Mouse (Mus musculus): ENCODE measurements around the gene Clic3. TPM values are rescaled to one million over a fixed set of nuclear protein-coding genes. Genes with fewer than 3 reads are reported as not detected.

Gene Clic3
- polyA plus RNA-seq (2015; fragmentation: Illumina TruSeq; extraction: RNeasy Lipid Tissue Mini Kit (QIAGEN cat#74804); ENCODE audit: low read depth, low replicate concordance): not detected

DNA sequence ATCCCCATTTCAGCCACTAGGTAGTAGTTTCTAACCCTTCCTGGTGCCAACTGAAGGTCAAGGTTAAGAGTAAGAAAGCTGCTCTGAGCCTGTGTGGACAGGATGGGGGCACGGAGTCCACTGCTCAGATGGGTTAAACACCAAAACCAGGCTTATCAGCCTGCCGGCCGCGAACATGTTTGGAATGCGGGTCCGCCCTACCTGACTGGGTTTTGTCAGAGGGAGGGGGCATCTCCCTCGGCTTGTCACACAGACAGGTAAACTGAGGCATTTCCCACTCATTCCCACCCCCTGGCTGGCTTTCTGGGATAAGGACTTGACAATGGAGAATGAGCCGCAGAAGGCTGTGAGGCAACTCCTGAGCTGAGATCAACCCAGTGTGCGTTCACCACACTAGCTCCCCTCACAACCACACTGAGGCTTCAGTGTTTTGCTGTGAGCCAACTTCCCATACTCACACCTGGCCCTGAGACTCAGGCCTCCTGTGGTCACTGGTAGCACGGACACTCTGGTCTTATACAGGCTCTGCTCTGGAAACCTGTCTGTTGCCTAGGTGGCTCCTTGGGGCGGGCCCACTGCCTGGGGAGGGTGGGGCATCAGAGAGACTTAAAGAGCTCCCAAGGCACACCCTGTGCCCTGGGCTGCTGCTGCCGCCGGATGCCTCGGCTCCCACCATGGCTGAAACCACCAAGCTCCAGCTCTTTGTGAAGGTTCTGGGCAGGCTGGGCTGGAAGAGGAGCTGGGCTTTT lies at the start of gene Clic3:
Gene Clic3 (plus strand): TSS at position 634 of the 749 bp plus-strand sequence.

DNA sequence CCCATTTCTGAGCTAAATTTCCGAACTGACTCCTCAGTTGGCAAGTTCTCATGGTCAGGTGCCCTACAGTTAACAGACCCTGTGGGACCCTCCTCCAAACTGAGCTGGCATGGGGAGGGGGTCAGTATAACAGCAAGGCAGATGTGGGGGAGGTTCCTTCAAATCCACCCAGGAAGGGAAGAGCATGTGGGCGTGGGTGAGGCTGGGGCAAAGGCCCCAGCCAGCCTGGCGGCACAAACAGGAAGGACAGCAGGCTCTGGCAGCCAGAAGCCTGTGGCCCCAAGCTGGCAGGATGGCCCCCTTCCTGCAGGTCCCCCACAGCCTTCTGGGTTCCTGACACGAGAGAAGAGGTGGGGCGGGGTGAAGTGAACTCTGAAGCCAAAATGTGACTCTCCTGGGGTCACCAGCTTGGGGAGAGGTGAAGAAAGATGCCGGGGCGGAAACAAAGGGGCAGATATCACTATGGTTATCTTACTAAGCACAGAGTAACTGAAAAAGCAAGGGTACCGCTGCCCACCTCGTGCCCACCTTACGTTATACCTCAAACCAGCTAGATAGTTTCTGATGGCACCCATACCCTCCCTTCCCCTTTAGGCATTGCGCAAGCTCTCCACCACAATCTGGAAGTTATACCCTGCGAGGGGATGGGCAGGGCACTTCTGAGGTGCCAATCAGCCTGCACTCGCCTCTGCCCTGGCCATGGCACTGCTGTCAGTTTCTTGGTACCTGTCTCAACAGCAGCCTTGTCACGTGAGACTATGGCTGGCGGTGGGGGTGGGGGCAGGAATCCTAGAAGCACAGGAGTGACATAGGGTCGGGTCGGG lies 33.8 kb upstream of the Clic3 start, which contains the start of gene Fut7:
Gene Fut7 (plus strand): TSS at position 681 of the 824 bp plus-strand sequence.

GRCm38 (mm10) chr2:25428442-25429236 lies 28.0 kb upstream of the Clic3 start, which contains the start of gene Abca2:
Abca2 (plus strand) TSS chr2:25428703.

GRCm38 (mm10) chr2:25460551-25461309 lies 4.1 kb downstream of the Clic3 start, which contains the start of gene Paxx:
Paxx (minus strand) TSS chr2:25461094.

DNA sequence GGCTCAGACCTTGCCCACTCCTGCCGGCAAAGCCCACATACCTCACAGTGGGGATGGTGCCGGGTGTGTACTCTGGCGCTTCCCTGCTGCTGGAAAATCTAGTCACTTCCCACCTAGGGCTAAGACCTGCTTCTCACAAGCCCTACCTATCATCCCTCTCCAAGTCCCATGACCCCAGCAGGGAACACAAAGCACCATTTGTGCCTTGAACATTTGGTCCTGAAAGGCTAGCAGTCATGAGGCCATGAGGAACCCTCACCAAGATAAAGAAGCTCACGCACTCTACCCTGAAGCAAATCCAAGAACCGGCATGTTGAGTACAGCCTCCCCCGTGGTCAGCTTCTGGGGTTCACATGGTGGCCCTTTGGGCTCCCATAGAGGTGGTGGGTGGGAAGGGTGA lies 13.3 kb downstream of the Clic3 start, which contains the start of gene Ptgds:
Gene Ptgds (minus strand): TSS at position 78 of the 400 bp plus-strand sequence.

GRCm38 (mm10) chr2:25493476-25493961 lies 36.9 kb downstream of the Clic3 start, which contains the start of gene Lcn12:
Lcn12 (minus strand) TSS chr2:25493911.

GRCm38 (mm10) chr2:25500576-25501405 lies 44.2 kb downstream of the Clic3 start, which contains the start of gene Fbxw5:
Fbxw5 (plus strand) TSS chr2:25500750.

GRCm38 (mm10) chr2:25501593-25502486 lies 45.2 kb downstream of the Clic3 start, which contains the start of gene C8g:
C8g (minus strand) TSS chr2:25501719.

Other genes with a start within 250 kb of the Clic3 start
- gene Nelfb, start 245.3 kb upstream of the Clic3 start, polyA plus RNA-seq (2015; fragmentation: Illumina TruSeq; extraction: RNeasy Lipid Tissue Mini Kit (QIAGEN cat#74804); ENCODE audit: low read depth, low replicate concordance): 47.7 TPM
- gene Stpg3, start 242.2 kb upstream of the Clic3 start, polyA plus RNA-seq (2015; fragmentation: Illumina TruSeq; extraction: RNeasy Lipid Tissue Mini Kit (QIAGEN cat#74804); ENCODE audit: low read depth, low replicate concordance): not detected
- not detected for gene Fam166a, start 238.1 kb upstream of the Clic3 start, polyA plus RNA-seq (2015; fragmentation: Illumina TruSeq; extraction: RNeasy Lipid Tissue Mini Kit (QIAGEN cat#74804); ENCODE audit: low read depth, low replicate concordance)
- gene Tubb4b, start 232.1 kb upstream of the Clic3 start, polyA plus RNA-seq (2015; fragmentation: Illumina TruSeq; extraction: RNeasy Lipid Tissue Mini Kit (QIAGEN cat#74804); ENCODE audit: low read depth, low replicate concordance): 563 TPM
- not detected for gene Slc34a3, start 222.5 kb upstream of the Clic3 start, polyA plus RNA-seq (2015; fragmentation: Illumina TruSeq; extraction: RNeasy Lipid Tissue Mini Kit (QIAGEN cat#74804); ENCODE audit: low read depth, low replicate concordance)
- gene Rnf224, start 220.1 kb upstream of the Clic3 start, polyA plus RNA-seq (2015; fragmentation: Illumina TruSeq; extraction: RNeasy Lipid Tissue Mini Kit (QIAGEN cat#74804); ENCODE audit: low read depth, low replicate concordance): not detected
- gene Rnf208, start 214.6 kb upstream of the Clic3 start, polyA plus RNA-seq (2015; fragmentation: Illumina TruSeq; extraction: RNeasy Lipid Tissue Mini Kit (QIAGEN cat#74804); ENCODE audit: low read depth, low replicate concordance): 180 TPM
- gene Cysrt1, start 214.4 kb upstream of the Clic3 start, polyA plus RNA-seq (2015; fragmentation: Illumina TruSeq; extraction: RNeasy Lipid Tissue Mini Kit (QIAGEN cat#74804); ENCODE audit: low read depth, low replicate concordance): not detected
- 6.7 TPM for gene AL732309.1, start 210.0 kb upstream of the Clic3 start, polyA plus RNA-seq (2015; fragmentation: Illumina TruSeq; extraction: RNeasy Lipid Tissue Mini Kit (QIAGEN cat#74804); ENCODE audit: low read depth, low replicate concordance)
- gene Tmem203, start 201.4 kb upstream of the Clic3 start, polyA plus RNA-seq (2015; fragmentation: Illumina TruSeq; extraction: RNeasy Lipid Tissue Mini Kit (QIAGEN cat#74804); ENCODE audit: low read depth, low replicate concordance): 19.6 TPM
- 23.4 TPM for gene Tprn, start 194.2 kb upstream of the Clic3 start, polyA plus RNA-seq (2015; fragmentation: Illumina TruSeq; extraction: RNeasy Lipid Tissue Mini Kit (QIAGEN cat#74804); ENCODE audit: low read depth, low replicate concordance)
- gene Ssna1, start 184.4 kb upstream of the Clic3 start, polyA plus RNA-seq (2015; fragmentation: Illumina TruSeq; extraction: RNeasy Lipid Tissue Mini Kit (QIAGEN cat#74804); ENCODE audit: low read depth, low replicate concordance): 92.1 TPM
- 89.9 TPM for gene Anapc2, start 184.4 kb upstream of the Clic3 start, polyA plus RNA-seq (2015; fragmentation: Illumina TruSeq; extraction: RNeasy Lipid Tissue Mini Kit (QIAGEN cat#74804); ENCODE audit: low read depth, low replicate concordance)
- gene Tmem210, start 168.7 kb upstream of the Clic3 start, polyA plus RNA-seq (2015; fragmentation: Illumina TruSeq; extraction: RNeasy Lipid Tissue Mini Kit (QIAGEN cat#74804); ENCODE audit: low read depth, low replicate concordance): not detected
- gene Lrrc26, start 166.9 kb upstream of the Clic3 start, polyA plus RNA-seq (2015; fragmentation: Illumina TruSeq; extraction: RNeasy Lipid Tissue Mini Kit (QIAGEN cat#74804); ENCODE audit: low read depth, low replicate concordance): not detected
- gene Grin1, start 137.7 kb upstream of the Clic3 start, polyA plus RNA-seq (2015; fragmentation: Illumina TruSeq; extraction: RNeasy Lipid Tissue Mini Kit (QIAGEN cat#74804); ENCODE audit: low read depth, low replicate concordance): 267 TPM
- 51.8 TPM for gene Man1b1, start 124.5 kb upstream of the Clic3 start, polyA plus RNA-seq (2015; fragmentation: Illumina TruSeq; extraction: RNeasy Lipid Tissue Mini Kit (QIAGEN cat#74804); ENCODE audit: low read depth, low replicate concordance)
- gene Dpp7, start 100.5 kb upstream of the Clic3 start, polyA plus RNA-seq (2015; fragmentation: Illumina TruSeq; extraction: RNeasy Lipid Tissue Mini Kit (QIAGEN cat#74804); ENCODE audit: low read depth, low replicate concordance): 38.1 TPM
- 27.2 TPM for gene Uap1l1, start 91.2 kb upstream of the Clic3 start, polyA plus RNA-seq (2015; fragmentation: Illumina TruSeq; extraction: RNeasy Lipid Tissue Mini Kit (QIAGEN cat#74804); ENCODE audit: low read depth, low replicate concordance)
- gene Sapcd2, start 84.5 kb upstream of the Clic3 start, polyA plus RNA-seq (2015; fragmentation: Illumina TruSeq; extraction: RNeasy Lipid Tissue Mini Kit (QIAGEN cat#74804); ENCODE audit: low read depth, low replicate concordance): 2.5 TPM
- gene Entpd2, start 61.0 kb upstream of the Clic3 start, polyA plus RNA-seq (2015; fragmentation: Illumina TruSeq; extraction: RNeasy Lipid Tissue Mini Kit (QIAGEN cat#74804); ENCODE audit: low read depth, low replicate concordance): 11.2 TPM
- gene Npdc1, start 57.5 kb upstream of the Clic3 start, polyA plus RNA-seq (2015; fragmentation: Illumina TruSeq; extraction: RNeasy Lipid Tissue Mini Kit (QIAGEN cat#74804); ENCODE audit: low read depth, low replicate concordance): 274 TPM
- 1.1 TPM for gene Fut7, start 33.6 kb upstream of the Clic3 start, polyA plus RNA-seq (2015; fragmentation: Illumina TruSeq; extraction: RNeasy Lipid Tissue Mini Kit (QIAGEN cat#74804); ENCODE audit: low read depth, low replicate concordance)
- gene Abca2, start 28.1 kb upstream of the Clic3 start, polyA plus RNA-seq (2015; fragmentation: Illumina TruSeq; extraction: RNeasy Lipid Tissue Mini Kit (QIAGEN cat#74804); ENCODE audit: low read depth, low replicate concordance): 105 TPM
- gene Paxx, start 4.3 kb downstream of the Clic3 start, polyA plus RNA-seq (2015; fragmentation: Illumina TruSeq; extraction: RNeasy Lipid Tissue Mini Kit (QIAGEN cat#74804); ENCODE audit: low read depth, low replicate concordance): 96.2 TPM
- 2,295 TPM for gene Ptgds, start 13.2 kb downstream of the Clic3 start, polyA plus RNA-seq (2015; fragmentation: Illumina TruSeq; extraction: RNeasy Lipid Tissue Mini Kit (QIAGEN cat#74804); ENCODE audit: low read depth, low replicate concordance)
- gene Lcn12, start 37.1 kb downstream of the Clic3 start, polyA plus RNA-seq (2015; fragmentation: Illumina TruSeq; extraction: RNeasy Lipid Tissue Mini Kit (QIAGEN cat#74804); ENCODE audit: low read depth, low replicate concordance): not detected
- gene Fbxw5, start 43.9 kb downstream of the Clic3 start, polyA plus RNA-seq (2015; fragmentation: Illumina TruSeq; extraction: RNeasy Lipid Tissue Mini Kit (QIAGEN cat#74804); ENCODE audit: low read depth, low replicate concordance): 96.2 TPM
- gene C8g, start 44.9 kb downstream of the Clic3 start, polyA plus RNA-seq (2015; fragmentation: Illumina TruSeq; extraction: RNeasy Lipid Tissue Mini Kit (QIAGEN cat#74804); ENCODE audit: low read depth, low replicate concordance): 1.9 TPM
- gene Traf2, start 90.1 kb downstream of the Clic3 start, polyA plus RNA-seq (2015; fragmentation: Illumina TruSeq; extraction: RNeasy Lipid Tissue Mini Kit (QIAGEN cat#74804); ENCODE audit: low read depth, low replicate concordance): 10.6 TPM
- gene Edf1, start 101.0 kb downstream of the Clic3 start, polyA plus RNA-seq (2015; fragmentation: Illumina TruSeq; extraction: RNeasy Lipid Tissue Mini Kit (QIAGEN cat#74804); ENCODE audit: low read depth, low replicate concordance): 365 TPM
- 0.95 TPM for gene Mamdc4, start 118.0 kb downstream of the Clic3 start, polyA plus RNA-seq (2015; fragmentation: Illumina TruSeq; extraction: RNeasy Lipid Tissue Mini Kit (QIAGEN cat#74804); ENCODE audit: low read depth, low replicate concordance)
- 94.8 TPM for gene Phpt1, start 118.4 kb downstream of the Clic3 start, polyA plus RNA-seq (2015; fragmentation: Illumina TruSeq; extraction: RNeasy Lipid Tissue Mini Kit (QIAGEN cat#74804); ENCODE audit: low read depth, low replicate concordance)
- 44.4 TPM for gene Ajm1, start 124.9 kb downstream of the Clic3 start, polyA plus RNA-seq (2015; fragmentation: Illumina TruSeq; extraction: RNeasy Lipid Tissue Mini Kit (QIAGEN cat#74804); ENCODE audit: low read depth, low replicate concordance)
- 145 TPM for gene Rabl6, start 151.7 kb downstream of the Clic3 start, polyA plus RNA-seq (2015; fragmentation: Illumina TruSeq; extraction: RNeasy Lipid Tissue Mini Kit (QIAGEN cat#74804); ENCODE audit: low read depth, low replicate concordance)
- not detected for gene Ccdc183, start 160.8 kb downstream of the Clic3 start, polyA plus RNA-seq (2015; fragmentation: Illumina TruSeq; extraction: RNeasy Lipid Tissue Mini Kit (QIAGEN cat#74804); ENCODE audit: low read depth, low replicate concordance)
- 54.0 TPM for gene Tmem141, start 165.2 kb downstream of the Clic3 start, polyA plus RNA-seq (2015; fragmentation: Illumina TruSeq; extraction: RNeasy Lipid Tissue Mini Kit (QIAGEN cat#74804); ENCODE audit: low read depth, low replicate concordance)
- 0.79 TPM for gene Fcna, start 171.2 kb downstream of the Clic3 start, polyA plus RNA-seq (2015; fragmentation: Illumina TruSeq; extraction: RNeasy Lipid Tissue Mini Kit (QIAGEN cat#74804); ENCODE audit: low read depth, low replicate concordance)
- gene Lcn8, start 196.3 kb downstream of the Clic3 start, polyA plus RNA-seq (2015; fragmentation: Illumina TruSeq; extraction: RNeasy Lipid Tissue Mini Kit (QIAGEN cat#74804); ENCODE audit: low read depth, low replicate concordance): not detected
- not detected for gene Lcn5, start 201.1 kb downstream of the Clic3 start, polyA plus RNA-seq (2015; fragmentation: Illumina TruSeq; extraction: RNeasy Lipid Tissue Mini Kit (QIAGEN cat#74804); ENCODE audit: low read depth, low replicate concordance)
- gene Lcn6, start 219.9 kb downstream of the Clic3 start, polyA plus RNA-seq (2015; fragmentation: Illumina TruSeq; extraction: RNeasy Lipid Tissue Mini Kit (QIAGEN cat#74804); ENCODE audit: low read depth, low replicate concordance): not detected
- not detected for gene Lcn10, start 225.9 kb downstream of the Clic3 start, polyA plus RNA-seq (2015; fragmentation: Illumina TruSeq; extraction: RNeasy Lipid Tissue Mini Kit (QIAGEN cat#74804); ENCODE audit: low read depth, low replicate concordance)
- not detected for gene Obp2a, start 243.2 kb downstream of the Clic3 start, polyA plus RNA-seq (2015; fragmentation: Illumina TruSeq; extraction: RNeasy Lipid Tissue Mini Kit (QIAGEN cat#74804); ENCODE audit: low read depth, low replicate concordance)
- gene Bmyc, start 249.9 kb downstream of the Clic3 start, polyA plus RNA-seq (2015; fragmentation: Illumina TruSeq; extraction: RNeasy Lipid Tissue Mini Kit (QIAGEN cat#74804); ENCODE audit: low read depth, low replicate concordance): 81.8 TPM